Mouse (Mus musculus): Measurements from ENCODE around the gene Lrwd1. TPM values are rescaled to one million over a fixed set of nuclear protein-coding genes. Genes with fewer than 3 reads are reported as not detected.

The Lrwd1 gene
- 5.0 TPM for polyA plus RNA-seq (2014; fragmentation: Illumina TruSeq; extraction: RNeasy Lipid Tissue Mini Kit (QIAGEN cat#74804); ENCODE audit: low read depth, low replicate concordance)

DNA sequence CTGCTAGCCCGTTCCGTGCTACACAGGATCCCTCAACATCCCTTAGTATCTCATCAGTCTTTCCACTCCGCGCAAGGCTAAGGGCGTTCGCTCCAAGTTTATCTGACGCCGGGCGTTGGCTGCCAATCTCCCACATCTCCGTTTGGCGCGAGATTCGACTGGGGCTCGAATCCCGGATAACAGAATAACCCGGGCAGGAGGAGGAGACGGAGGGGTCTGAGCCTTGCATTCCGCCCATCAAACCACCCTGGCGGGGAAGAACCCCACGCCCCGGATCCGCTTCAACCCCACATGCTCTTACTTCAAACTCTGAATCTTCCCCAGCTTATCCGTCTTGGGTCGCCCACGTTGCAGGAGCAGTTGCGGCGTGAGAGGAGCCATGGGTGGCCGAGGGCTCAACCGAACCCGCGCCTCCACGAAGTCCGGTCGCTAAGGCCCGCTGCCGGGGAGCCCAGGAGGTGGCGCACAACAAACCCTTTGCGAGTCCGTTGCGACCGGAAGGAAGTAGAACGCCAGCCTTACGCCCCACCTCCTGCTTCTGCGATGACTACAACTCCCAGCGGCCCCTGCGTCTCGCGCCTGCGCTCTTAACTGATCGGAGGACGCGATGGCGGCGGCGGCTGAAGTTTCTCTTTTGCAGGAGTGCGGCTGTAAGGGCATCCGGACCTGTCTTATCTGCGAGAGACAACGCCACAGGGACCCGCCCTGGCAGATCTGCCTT is at the start of gene Lrwd1, which contains the start of gene Alkbh4:
Gene Lrwd1, minus strand, starts transcription at position 504 of the 721 bp plus-strand sequence.
Gene Alkbh4, plus strand, starts transcription at position 576 of the 721 bp plus-strand sequence.

GRCm38 (mm10) chr5:136170512-136171362 is 34.9 kb upstream of the Lrwd1 start, which contains the start of gene Orai2:
TSS of gene Orai2 (minus strand) at chr5:136170713.

GRCm38 (mm10) chr5:136115891-136116783 is 19.7 kb downstream of the Lrwd1 start, which contains the start of gene Polr2j:
TSS of gene Polr2j (plus strand) at chr5:136116631.

GRCm38 (mm10) chr5:136083669-136084107 is 52.2 kb downstream of the Lrwd1 start, which contains the start of gene Rasa4:
TSS of gene Rasa4 (plus strand) at chr5:136083916.

Other genes with a start within 250 kb of the Lrwd1 start
- 0.99 TPM for gene Hspb1, start 248.2 kb downstream of the Lrwd1 start, polyA plus RNA-seq (2014; fragmentation: Illumina TruSeq; extraction: RNeasy Lipid Tissue Mini Kit (QIAGEN cat#74804); ENCODE audit: low read depth, low replicate concordance)
- 16.5 TPM for gene Ywhag, start 201.5 kb downstream of the Lrwd1 start, polyA plus RNA-seq (2014; fragmentation: Illumina TruSeq; extraction: RNeasy Lipid Tissue Mini Kit (QIAGEN cat#74804); ENCODE audit: low read depth, low replicate concordance)
- 0.18 TPM for gene Ssc4d, start 161.5 kb downstream of the Lrwd1 start, polyA plus RNA-seq (2014; fragmentation: Illumina TruSeq; extraction: RNeasy Lipid Tissue Mini Kit (QIAGEN cat#74804); ENCODE audit: low read depth, low replicate concordance)
- not detected for gene Zp3, start 156.0 kb downstream of the Lrwd1 start, polyA plus RNA-seq (2014; fragmentation: Illumina TruSeq; extraction: RNeasy Lipid Tissue Mini Kit (QIAGEN cat#74804); ENCODE audit: low read depth, low replicate concordance)
- gene Dtx2, start 141.3 kb downstream of the Lrwd1 start, polyA plus RNA-seq (2014; fragmentation: Illumina TruSeq; extraction: RNeasy Lipid Tissue Mini Kit (QIAGEN cat#74804); ENCODE audit: low read depth, low replicate concordance): 1.4 TPM
- gene Upk3b, start 97.6 kb downstream of the Lrwd1 start, polyA plus RNA-seq (2014; fragmentation: Illumina TruSeq; extraction: RNeasy Lipid Tissue Mini Kit (QIAGEN cat#74804); ENCODE audit: low read depth, low replicate concordance): 0.28 TPM
- 1.8 TPM for gene Upk3bl, start 81.6 kb downstream of the Lrwd1 start, polyA plus RNA-seq (2014; fragmentation: Illumina TruSeq; extraction: RNeasy Lipid Tissue Mini Kit (QIAGEN cat#74804); ENCODE audit: low read depth, low replicate concordance)
- gene Rasa4, start 52.2 kb downstream of the Lrwd1 start, polyA plus RNA-seq (2014; fragmentation: Illumina TruSeq; extraction: RNeasy Lipid Tissue Mini Kit (QIAGEN cat#74804); ENCODE audit: low read depth, low replicate concordance): not detected
- gene Polr2j, start 19.4 kb downstream of the Lrwd1 start, polyA plus RNA-seq (2014; fragmentation: Illumina TruSeq; extraction: RNeasy Lipid Tissue Mini Kit (QIAGEN cat#74804); ENCODE audit: low read depth, low replicate concordance): 4.8 TPM
- gene Alkbh4, start 72 bp upstream of the Lrwd1 start, polyA plus RNA-seq (2014; fragmentation: Illumina TruSeq; extraction: RNeasy Lipid Tissue Mini Kit (QIAGEN cat#74804); ENCODE audit: low read depth, low replicate concordance): 2.9 TPM
- gene Orai2, start 34.6 kb upstream of the Lrwd1 start, polyA plus RNA-seq (2014; fragmentation: Illumina TruSeq; extraction: RNeasy Lipid Tissue Mini Kit (QIAGEN cat#74804); ENCODE audit: low read depth, low replicate concordance): 1.3 TPM
- 73.8 TPM for gene Prkrip1, start 62.9 kb upstream of the Lrwd1 start, polyA plus RNA-seq (2014; fragmentation: Illumina TruSeq; extraction: RNeasy Lipid Tissue Mini Kit (QIAGEN cat#74804); ENCODE audit: low read depth, low replicate concordance)
- 0.15 TPM for gene Sh2b2, start 110.5 kb upstream of the Lrwd1 start, polyA plus RNA-seq (2014; fragmentation: Illumina TruSeq; extraction: RNeasy Lipid Tissue Mini Kit (QIAGEN cat#74804); ENCODE audit: low read depth, low replicate concordance)